Mouse (Mus musculus): Measurements from ENCODE around the gene Zbtb45. TPM values are rescaled to one million over a fixed set of nuclear protein-coding genes. Genes with fewer than 3 reads are reported as not detected.

The Zbtb45 gene
- total RNA-seq (2017), result 3.6 to 5.7 TPM (median 3.8 TPM) in 3 replicates

DNA sequence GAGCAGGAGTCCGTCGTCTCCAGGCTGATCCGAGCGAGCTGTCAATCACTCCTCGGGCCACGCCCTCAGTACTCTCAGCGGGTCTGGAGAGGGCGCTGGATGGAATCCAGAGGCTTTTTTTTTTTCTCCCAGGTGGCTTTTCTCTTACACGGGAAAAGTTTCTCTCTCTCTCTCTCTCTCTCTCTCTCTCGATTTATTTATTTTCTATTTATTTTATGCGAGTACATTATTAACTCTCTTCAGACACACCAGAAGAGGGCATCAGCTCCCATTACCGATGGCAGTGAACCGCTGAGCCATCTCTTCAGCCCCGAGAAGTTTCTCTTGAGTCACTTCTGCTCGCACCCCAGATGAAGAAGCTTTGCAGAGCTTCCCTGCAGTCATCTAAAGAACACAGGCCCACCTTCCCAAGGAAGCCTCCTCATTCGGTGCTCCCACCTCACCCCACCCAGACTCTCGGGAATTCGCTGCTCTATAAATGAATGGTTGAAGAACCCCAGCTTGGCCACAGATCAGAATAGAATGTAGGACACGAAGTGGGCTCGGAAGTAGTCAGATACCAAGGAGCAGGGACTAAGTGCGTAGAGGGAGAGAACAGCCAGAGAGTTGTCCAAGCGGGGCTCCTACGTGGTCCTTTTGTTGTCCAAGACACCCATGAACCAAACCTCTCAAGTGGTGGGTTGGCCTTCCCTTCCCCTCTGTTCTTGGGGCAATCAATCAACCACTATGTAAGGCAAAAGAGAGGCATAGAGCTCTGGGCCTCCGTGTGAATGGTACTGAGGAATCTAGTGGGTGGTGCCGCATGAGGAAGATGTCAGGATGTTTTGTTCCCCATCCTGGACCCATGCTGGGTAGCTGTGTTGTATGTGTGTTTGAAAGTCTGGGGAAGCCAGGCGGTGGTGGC lies at the start of gene Zbtb45:
Zbtb45 (minus strand) TSS at position 30 of the 904 bp plus-strand sequence.
- no peak for ATAC-seq (replicated peaks; ENCODE audit: insufficient number of reproducible peaks, low FRiP score, low TSS enrichment, poor library complexity, severe bottlenecking)

DNA sequence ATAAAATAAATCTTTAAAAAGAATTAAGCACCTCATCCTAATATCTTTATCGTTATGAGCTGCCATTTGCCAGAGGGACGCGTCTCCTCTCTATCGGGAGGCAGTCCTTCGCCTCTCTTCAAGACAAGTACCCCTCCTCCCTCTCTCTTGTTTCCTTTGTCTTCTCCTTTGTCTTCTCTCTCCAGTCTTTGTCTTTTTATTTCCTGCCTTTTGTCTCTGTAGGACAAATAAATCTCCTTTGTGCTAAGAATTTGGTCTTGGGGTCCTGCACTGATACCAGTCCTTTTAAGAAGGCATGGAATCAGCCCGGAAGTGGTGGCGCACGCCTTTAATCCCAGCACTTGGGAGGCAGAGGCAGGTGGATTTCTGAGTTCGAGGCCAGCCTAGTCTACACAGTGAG lies 49.7 kb upstream of the Zbtb45 start:
- ATAC-seq (replicated peaks; ENCODE audit: insufficient number of reproducible peaks, low FRiP score, low TSS enrichment, poor library complexity, severe bottlenecking), result no peak

DNA sequence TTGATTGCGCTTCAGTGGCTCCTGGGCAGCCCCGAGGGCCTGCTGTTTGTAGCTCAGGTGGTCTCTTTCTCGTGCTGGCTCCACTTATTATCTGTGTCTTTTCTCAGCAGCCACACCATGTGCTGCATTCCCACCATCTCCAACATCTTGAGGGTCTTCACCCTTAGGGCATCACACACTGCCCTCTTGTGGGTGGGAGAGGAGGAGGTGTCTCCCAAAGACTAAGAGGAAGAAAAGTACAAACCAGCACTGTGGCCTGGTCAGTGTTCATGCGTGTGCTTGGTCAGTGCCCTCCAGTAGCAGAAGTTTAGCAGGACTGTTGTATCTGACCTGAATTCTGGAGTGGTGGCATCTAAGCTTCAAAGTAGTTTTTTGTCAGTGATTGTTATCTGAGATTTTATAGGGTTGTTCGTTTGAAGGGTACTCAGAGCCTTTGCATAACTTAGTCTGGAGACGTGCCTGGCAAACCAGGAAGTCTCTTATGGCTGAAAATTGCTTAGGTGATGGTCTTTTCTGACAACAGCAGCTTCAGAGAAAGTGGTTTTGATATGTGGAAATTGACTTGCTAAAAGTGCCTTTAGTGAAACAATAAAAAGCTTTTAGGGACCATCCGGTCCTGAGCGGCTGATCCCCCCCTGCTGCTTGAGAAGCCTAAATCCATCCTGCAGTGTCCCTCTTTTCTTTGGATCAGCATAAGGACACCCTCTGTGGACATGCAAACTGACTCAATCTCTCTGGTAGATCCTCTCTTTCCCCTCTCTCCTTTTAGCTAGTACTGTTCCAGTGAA lies 47.3 kb upstream of the Zbtb45 start:
- ATAC-seq (replicated peaks; ENCODE audit: insufficient number of reproducible peaks, low FRiP score, low TSS enrichment, poor library complexity, severe bottlenecking), result no peak

DNA sequence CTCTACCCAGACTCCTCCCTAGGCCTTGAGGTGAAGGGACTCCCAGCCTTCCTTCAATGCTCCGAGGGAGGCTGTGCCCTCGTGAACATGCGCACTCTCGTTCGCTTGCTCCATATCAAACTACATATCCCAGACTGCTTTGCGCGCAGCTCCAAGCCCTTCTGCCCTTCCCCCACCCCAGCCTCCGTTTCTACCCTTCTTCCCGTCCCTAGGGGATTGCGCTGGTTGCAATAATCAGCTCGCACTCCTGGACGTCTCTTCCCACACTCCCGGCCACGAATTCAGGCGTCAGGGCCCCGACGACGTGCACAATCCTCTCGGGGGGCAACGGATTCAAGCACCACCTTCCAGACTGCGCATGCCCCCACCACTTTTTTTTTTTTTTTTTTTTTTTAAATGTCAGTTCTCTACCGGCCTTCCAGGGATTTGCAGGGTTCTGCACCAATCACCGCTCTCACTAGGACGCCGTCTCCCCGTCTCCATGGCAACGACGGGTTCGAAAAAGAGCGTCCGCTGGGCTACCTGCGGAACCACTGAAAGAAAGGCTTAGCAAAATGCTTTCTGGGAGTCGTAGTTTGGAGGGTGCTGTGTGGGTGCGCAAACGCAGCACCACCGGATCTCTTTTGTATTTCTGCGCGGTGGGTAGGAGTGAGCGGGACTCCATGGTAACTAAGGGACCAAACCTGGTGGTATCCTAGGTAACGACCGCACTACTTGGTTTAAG lies 44.6 kb upstream of the Zbtb45 start, which contains the start of gene Mzf1:
Mzf1 (minus strand) TSS at position 478 of the 724 bp plus-strand sequence.
- ATAC-seq (replicated peaks; ENCODE audit: insufficient number of reproducible peaks, low FRiP score, low TSS enrichment, poor library complexity, severe bottlenecking), result peak; percentile 86

DNA sequence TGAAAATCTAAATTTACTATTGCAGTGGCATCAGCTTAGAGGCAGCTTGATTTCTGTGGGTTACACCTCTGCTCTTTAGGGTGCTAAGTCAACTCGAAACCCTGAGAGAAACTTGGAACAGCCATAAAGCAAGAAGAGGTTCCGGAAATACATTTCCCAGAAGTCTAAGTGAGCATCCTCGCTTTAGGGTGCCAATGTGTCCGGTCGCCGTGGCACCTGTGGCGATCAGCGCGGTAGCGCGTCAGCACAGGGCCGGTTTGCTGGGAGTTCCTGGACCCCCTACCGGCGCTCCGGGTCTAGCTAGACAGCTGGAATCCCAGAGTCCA lies 44.1 kb upstream of the Zbtb45 start:
- ATAC-seq (replicated peaks; ENCODE audit: insufficient number of reproducible peaks, low FRiP score, low TSS enrichment, poor library complexity, severe bottlenecking), result no peak

DNA sequence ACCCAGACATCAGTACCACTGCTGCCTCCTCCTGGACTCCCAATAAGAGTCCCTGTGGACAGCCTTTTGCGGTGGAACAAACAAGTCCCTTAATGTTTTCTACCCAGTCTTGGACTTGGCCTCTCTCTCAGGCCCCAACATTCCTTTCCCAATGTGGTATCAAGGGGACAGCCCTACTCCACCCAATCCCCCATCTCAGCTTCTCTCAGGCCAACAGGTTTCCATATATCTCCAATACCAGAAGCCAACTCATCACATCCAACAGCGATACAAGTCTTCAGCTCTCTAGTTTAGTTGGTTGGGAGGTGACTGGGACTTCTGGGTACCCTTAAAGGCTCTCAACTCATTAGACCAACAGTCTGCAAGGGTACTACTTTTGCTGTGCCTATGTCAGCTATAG lies 43.7 kb upstream of the Zbtb45 start:
- no peak for ATAC-seq (replicated peaks; ENCODE audit: insufficient number of reproducible peaks, low FRiP score, low TSS enrichment, poor library complexity, severe bottlenecking)

DNA sequence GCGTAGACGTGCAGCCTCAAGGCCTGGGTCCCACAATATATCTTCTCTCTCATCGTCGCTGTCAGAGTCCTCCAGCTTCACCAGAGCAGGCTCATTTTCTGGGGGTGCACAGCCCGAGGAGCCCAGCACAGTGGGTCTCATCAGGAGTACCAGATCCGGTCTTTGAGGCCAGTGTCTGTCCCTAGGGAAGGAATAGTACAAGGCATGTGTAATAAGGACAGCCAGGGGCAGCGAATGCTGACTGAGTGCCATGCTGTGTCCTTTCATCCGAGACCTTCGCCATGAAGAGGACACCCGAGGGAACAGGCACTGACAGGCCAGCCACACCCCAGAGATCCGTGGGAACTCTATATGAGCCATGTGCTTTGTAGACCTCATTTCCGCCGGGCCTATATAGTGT lies 43.2 kb upstream of the Zbtb45 start:
- ATAC-seq (replicated peaks; ENCODE audit: insufficient number of reproducible peaks, low FRiP score, low TSS enrichment, poor library complexity, severe bottlenecking), result no peak

DNA sequence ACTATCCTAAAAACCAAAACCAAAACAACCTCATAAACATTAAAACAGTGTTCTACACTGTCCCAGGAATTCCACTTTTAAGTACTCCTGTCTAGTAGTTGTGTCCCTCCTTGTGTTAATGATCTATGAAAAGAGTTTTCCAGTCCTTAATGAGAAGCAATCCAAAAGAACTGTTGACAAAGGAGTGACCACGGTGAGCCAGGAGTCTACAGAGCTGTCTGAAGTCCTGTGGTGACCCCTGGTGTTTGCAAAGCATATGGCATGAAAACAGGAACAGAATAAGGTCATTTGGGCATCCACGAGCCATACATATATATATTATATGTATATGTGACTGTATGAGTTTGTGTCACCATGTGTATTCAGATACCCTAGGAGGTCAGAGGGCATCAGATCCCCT lies 36.2 kb upstream of the Zbtb45 start:
- ATAC-seq (replicated peaks; ENCODE audit: insufficient number of reproducible peaks, low FRiP score, low TSS enrichment, poor library complexity, severe bottlenecking), result peak; percentile 75

DNA sequence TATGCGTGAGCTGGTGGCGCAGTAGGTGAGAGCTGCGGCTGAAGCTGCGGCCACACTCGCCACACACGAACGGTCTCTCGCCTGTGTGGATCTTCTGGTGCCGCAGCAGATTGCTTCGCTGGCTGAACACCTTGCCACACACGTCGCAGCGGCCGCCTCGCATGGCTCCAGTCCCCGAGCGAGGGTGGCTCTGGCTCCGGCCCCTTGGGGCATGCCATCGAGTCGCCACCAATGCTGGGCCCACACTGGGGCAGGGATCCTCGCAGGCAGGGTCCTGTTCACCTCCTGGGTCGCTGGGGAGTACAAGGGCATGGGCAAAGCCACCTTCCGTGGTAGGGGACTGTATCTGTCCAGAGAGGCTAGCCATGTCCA lies 34.4 kb upstream of the Zbtb45 start:
- ATAC-seq (replicated peaks; ENCODE audit: insufficient number of reproducible peaks, low FRiP score, low TSS enrichment, poor library complexity, severe bottlenecking), result no peak

DNA sequence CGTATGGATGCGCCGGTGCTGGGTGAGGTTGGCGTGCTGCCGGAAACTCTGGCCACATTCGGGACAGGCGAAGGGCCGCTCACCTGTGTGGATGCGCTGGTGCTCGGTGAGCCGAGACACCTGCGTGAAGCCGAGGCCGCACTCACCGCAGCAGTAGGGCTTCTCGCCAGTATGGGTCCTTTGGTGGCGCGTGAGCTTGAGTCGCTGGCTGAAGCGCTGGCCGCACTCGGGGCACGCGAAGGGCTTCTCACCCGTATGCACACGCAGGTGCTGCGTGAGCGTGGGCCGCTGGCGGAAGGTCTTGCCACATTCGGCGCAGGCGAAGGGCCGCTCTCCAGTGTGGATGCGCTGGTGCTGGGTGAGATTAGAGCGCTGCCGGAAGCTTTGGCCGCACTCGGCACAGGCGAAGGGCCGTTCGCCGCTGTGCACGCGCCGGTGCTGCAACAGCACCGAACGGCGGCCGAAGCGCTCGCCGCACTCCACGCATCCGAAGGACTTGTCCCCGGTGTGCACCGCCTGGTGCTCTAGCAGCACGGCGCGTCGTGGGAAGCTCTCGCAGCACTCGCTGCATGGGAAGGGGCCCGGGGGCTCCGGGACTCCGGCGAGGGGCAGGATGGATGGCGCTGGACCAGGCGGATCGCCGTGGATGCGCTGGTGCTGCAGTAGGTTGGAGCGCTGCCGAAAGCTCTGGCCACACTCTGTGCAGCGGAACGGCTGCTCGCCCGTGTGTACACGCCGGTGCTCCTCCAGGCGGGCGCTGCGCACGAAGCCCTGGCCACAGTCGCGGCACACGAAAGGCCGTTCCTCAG lies 33.8 kb upstream of the Zbtb45 start:
- ATAC-seq (replicated peaks; ENCODE audit: insufficient number of reproducible peaks, low FRiP score, low TSS enrichment, poor library complexity, severe bottlenecking), result no peak

DNA sequence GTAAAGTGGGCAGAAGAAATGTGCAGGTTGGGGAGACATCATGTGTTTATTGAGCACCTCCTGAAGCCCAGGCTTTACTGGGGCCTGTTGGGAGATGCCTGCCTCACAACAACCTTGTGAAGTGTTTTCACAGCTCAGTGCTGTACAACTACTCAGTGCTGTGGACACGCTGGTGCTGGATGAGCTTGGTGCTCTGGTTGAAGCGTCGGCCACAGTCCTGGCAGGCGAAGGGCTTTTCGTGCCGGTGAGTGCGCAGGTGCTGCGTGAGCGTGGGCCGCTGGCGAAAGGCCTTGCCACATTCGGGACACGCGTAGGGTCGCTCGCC lies 33.2 kb upstream of the Zbtb45 start:
- ATAC-seq (replicated peaks; ENCODE audit: insufficient number of reproducible peaks, low FRiP score, low TSS enrichment, poor library complexity, severe bottlenecking), result no peak

DNA sequence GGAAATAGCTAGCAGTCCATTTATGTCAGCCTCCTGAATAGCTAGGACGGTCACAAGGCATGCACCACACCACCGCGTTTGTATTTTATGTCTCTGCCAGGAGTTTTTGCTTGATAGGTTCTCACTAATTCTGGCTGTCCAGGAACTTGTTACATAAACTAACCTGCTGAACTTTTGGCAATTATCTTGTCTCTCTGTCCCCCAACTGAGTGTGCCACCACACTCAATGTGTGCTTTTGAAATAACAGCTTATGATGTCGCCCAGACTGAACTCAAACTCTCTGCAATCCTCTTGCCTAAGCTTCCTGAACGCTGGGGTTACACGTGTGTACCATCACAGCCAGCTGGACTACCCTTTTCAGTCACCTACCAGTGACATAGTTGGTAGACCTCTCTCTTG lies 32.7 kb upstream of the Zbtb45 start:
- no peak for ATAC-seq (replicated peaks; ENCODE audit: insufficient number of reproducible peaks, low FRiP score, low TSS enrichment, poor library complexity, severe bottlenecking)

DNA sequence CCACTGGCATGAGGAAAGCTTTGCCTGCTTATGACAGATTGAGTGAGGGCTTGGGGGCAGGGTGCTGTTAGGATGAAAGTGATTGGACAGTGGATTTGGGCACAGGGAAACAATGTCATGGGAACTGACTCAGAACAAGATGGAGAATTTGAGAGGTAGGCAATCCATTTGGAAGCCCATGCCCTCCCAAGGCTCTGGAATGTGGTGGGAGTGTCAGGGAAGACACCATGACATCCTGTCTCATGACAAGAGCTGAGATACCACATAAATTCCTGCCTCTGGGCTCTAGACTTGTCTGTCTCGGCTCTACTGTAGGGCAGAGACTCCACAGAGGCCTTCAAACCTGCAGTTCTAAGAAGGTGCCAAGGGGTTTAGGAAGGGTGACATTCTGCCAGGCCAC lies 31.4 kb upstream of the Zbtb45 start:
- no peak for ATAC-seq (replicated peaks; ENCODE audit: insufficient number of reproducible peaks, low FRiP score, low TSS enrichment, poor library complexity, severe bottlenecking)

DNA sequence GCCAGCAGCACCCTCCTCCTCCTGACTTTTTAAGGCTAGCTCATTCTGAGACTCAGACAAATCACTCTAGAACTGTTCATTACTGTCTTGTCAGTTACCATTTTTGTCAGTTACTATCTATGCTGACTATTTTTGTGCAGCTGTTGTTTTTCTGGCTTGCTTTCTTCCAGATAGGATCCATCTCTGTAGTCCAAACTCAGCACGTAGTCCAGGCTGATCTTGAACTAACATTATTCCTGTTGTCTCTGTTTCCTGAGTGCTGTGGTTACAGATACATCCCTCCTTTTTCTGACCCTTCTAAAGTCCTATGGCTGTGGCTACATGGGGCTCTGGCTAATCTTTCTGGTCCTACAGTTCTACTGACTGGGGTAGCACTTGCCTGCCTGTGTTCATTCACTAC lies 29.3 kb upstream of the Zbtb45 start:
- no peak for ATAC-seq (replicated peaks; ENCODE audit: insufficient number of reproducible peaks, low FRiP score, low TSS enrichment, poor library complexity, severe bottlenecking)

DNA sequence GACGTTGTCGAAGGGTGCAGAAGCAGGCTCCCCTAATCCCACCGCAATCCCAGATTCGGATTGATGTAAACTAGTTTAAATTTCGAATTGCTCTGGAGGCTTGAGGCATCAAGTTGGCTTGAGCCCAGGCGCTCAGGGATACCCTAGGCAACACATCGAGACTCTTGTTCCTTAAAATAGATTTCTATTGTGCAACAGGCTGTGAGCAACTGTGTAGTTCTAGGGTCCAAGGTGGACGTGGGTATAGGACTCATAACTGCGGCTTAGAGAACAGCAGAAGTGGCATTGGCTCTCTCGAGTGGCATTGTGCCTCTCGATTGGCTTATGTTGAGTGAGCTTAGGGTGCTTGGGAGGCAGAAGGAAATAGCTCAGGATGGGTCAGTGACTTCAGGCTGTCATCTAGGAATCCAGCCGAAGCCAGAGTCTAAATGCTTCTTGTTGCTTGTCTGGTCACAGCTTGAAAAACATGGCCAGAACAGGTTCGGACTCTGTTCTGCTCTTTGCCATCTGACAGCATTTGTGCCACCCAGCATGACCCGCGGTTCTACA lies 28.9 kb upstream of the Zbtb45 start:
- 0 out of 2 replicates have a peak, but pooled peaks have one; percentile 4 for ATAC-seq (replicated peaks; ENCODE audit: insufficient number of reproducible peaks, low FRiP score, low TSS enrichment, poor library complexity, severe bottlenecking)

DNA sequence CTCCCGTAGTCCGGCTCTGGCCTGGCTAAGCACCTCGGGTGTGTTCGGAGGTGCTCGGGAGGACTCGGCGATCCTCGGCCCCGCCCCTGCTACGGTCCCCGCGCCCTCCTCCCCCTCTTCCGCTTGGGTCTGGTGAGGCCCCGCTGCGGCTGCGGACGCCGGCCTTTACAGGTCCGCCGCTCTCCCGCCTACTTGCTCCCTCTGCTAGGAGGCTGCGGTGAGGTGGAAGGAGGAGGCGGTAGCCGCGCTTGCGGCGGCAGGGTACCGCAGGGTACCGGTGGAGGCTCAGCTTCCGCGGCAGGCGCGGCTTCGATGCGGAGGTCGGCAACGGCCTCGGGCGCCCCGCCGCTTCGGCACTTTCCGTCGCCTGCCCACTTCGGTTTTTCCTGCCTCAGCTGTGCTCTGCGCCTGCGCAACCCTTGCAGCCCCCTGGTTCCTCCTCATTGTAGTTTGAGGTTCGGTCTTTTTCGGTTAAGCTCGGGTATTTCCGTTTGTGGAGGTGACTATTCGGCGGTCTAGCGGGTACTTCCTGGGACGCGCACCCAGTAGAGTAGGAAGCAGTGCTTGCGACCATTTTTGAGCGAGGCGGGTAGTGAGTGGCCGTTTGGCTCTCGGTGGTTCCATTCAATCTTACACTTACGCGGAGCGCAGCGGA lies 28.2 kb upstream of the Zbtb45 start, which contains the start of gene Ube2m:
Ube2m (minus strand) TSS at position 375 of the 655 bp plus-strand sequence.
- ATAC-seq (replicated peaks; ENCODE audit: insufficient number of reproducible peaks, low FRiP score, low TSS enrichment, poor library complexity, severe bottlenecking), result peak; percentile 60

DNA sequence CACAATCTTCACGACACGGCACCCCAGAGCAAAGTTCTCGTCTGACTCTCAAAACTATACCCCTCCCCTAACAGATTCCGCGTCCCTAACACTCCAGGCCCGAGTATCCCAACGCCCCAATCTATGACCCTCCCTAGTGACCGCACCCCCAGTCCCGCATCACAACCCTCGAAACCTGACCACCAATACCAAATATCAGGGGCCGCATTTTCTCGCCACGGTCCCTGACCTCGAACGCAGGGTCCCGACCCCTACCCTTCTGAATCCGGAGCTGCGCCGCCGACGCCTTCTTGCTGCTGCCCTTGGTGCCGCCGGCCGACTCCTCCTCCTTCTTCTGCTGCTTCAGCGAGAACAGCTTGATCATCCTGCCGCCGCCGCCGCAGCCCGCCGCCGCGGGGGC lies 27.5 kb upstream of the Zbtb45 start:
- no peak for ATAC-seq (replicated peaks; ENCODE audit: insufficient number of reproducible peaks, low FRiP score, low TSS enrichment, poor library complexity, severe bottlenecking)

DNA sequence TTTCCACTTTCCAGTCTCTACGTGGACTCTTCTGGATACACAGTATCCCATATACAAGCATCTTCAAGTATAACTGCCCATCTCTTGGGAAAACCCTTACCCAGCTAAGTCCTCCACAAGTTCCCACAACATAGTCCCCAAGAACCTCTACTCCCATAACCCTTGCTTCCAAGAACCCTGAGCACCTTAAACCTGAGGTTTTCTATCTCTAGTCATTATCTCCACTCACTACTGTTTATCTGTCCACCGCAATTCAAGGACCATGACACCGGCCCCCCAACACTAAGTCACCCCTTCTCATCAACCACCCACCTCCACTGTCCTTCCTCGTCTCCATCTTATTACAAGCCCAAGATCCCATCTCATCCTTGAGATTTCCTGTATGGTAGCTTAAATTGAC lies 27.0 kb upstream of the Zbtb45 start:
- no peak for ATAC-seq (replicated peaks; ENCODE audit: insufficient number of reproducible peaks, low FRiP score, low TSS enrichment, poor library complexity, severe bottlenecking)
